Mouse (Mus musculus) lung, embryonic 15.5 days (tissue): ENCODE measurements around the gene Otogl. TPM values are rescaled to one million over a fixed set of nuclear protein-coding genes. Genes with fewer than 3 reads are reported as not detected.
A peak's percentile ranks its signal among the peaks of the same experiment; 100 is the strongest.

Experiments
- ATAC-seq: fragments of 200-750 bp; cut with Nextera tagmentation; 2 replicates; pipeline ENCODE4 v1.8.0; 2017; ENCODE audit warnings: moderate number of reproducible peaks, borderline replicate concordance; ENCODE audit not compliant: low FRiP score, low TSS enrichment; ENCODE audit errors: extremely low read depth
- H3K27ac ChIP-seq: fragments of 300-500 bp; sonication (generic); 2 replicates; pipeline ENCODE4 v1.5.1; 2015; ENCODE audit warnings: moderate library complexity, mild to moderate bottlenecking, inconsistent platforms
- H3K27me3 ChIP-seq: fragments of 300-500 bp; sonication (generic); 2 replicates; pipeline ENCODE4 v1.6.1; 2015; ENCODE audit warnings: inconsistent platforms
- H3K36me3 ChIP-seq: fragments of 300-500 bp; sonication (generic); 2 replicates; pipeline ENCODE4 v1.6.1; 2015; ENCODE audit warnings: inconsistent platforms
- H3K4me1 ChIP-seq: fragments of 300-500 bp; sonication (generic); 2 replicates; pipeline ENCODE4 v1.6.1; 2015; ENCODE audit warnings: inconsistent platforms
- H3K4me2 ChIP-seq: fragments of 300-500 bp; sonication (generic); 2 replicates; pipeline ENCODE4 v1.6.1; 2015; ENCODE audit warnings: inconsistent platforms, mild to moderate bottlenecking, moderate library complexity
- H3K4me3 ChIP-seq: fragments of 300-500 bp; sonication (generic); 2 replicates; pipeline ENCODE4 v1.5.1; 2015; ENCODE audit warnings: mild to moderate bottlenecking, inconsistent platforms
- H3K9ac ChIP-seq: fragments of 300-500 bp; sonication (generic); 2 replicates; pipeline ENCODE4 v1.6.1; 2015; ENCODE audit warnings: inconsistent platforms
- H3K9me3 ChIP-seq: fragments of 300-500 bp; sonication (generic); 2 replicates; pipeline ENCODE4 v1.6.1; 2016; ENCODE audit warnings: inconsistent platforms
- WGBS: fragments of 180-500 bp; shearing (Covaris S2); methylation state at CpG from one replicate; pipeline ENCODE4 v1.1.7; 2015; 5-methylcytosine and 5-hydroxymethylcytosine counted together
- polyA plus RNA-seq: library from polyadenylated mRNA; unstranded; fragments of >200 nt; fragmentation: Nextera tagmentation; extraction: Ambion mirVana; gene quantifications from 2 replicates; pipeline ENCODE4 v1.2.1, GENCODE M21; 2015

Gene Otogl
- polyA plus RNA-seq, 1 experiment from 2014 or later, result 0.06 TPM

DNA sequence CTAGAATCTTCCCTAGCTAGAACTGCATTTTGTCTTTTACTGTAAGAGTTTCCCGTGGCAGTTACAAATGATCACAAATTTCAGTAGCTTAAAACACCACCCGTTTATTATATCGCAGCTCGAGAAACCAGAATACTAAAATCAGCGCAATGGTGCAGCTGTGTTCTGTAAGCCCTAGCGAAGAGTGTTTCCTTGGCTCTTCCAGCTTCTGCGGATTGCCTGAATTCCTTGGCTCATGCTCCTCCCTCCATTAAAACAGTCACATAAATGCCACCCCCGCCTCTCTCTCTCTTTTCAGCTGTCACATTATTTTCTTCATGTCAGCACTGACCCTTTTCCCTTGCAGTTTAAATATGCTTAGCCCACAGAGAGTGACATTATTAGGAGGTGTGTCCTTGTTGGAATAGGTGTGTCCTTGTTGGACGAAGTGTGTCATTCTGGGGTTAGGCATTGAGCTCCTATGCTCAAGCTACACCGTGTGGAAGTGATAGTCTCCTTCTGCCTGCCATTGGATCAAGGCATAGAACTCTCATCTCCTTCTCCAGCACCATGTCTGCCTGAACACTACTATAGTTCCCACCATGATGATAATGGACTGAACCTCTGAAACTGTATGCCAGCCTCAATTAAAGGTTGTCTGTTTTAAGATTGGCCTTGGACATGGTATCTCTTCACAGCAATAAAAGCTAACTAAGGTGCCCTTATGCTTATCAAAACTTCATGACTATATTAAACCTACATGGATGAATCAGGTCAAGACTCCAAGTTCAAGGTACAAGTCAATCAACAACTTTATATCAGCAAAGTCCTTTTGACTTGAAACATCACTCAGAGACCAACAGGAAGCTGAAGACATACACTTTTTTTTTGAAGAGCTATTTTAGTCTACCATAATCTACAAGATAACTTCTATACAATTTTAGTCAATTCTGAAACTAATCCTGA lies 116.8 kb downstream of the Otogl start:
- peak; percentile 77 for ATAC-seq

DNA sequence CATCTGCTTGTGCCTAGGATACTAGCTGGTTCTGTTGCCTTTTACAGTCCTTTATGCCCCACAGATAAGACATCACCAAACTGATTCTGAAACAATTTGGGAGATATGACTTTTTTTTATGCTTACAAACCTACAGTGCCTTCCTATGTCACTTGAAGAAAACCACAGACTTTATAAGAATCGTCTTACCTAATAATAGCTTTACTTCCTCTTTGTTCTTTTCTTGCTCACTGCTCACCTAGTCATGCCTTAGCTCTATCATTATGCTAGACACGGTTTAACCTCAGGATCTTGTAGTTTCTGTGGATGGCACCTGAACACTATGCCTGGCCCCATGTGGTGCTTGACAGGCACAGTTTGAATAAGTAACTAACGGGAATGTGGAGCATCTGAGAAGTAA lies 119.4 kb downstream of the Otogl start:
- Histone ChIP-seq H3K27ac (no peak overlapping the region), H3K4me2 (no peak overlapping the region), H3K9ac (no peak overlapping the region), H3K4me1 (no peaks in the 10 kb centered on the region), H3K9me3 (no peaks in the 10 kb centered on the region), H3K36me3 (no peaks in the 10 kb centered on the region), H3K27me3 (no peaks in the 10 kb centered on the region), H3K4me3 (no peak overlapping the region)
- no peak for ATAC-seq
- WGBS, result 79% methylated on average over 3 of the region's 3 CpGs

More for the DNA sequence above, 116.8 kb downstream of the Otogl start:
- H3K4me1 ChIP-seq, result no peaks in the 10 kb centered on the region
- 38% methylated on average over 10 of the region's 10 CpGs for WGBS
- H3K9me3 ChIP-seq, result no peaks in the 10 kb centered on the region
- no peaks in the 10 kb centered on the region for H3K27me3 ChIP-seq
- H3K9ac ChIP-seq, result no peak overlapping the region
- no peak overlapping the region for H3K27ac ChIP-seq
- H3K4me2 ChIP-seq, result no peak overlapping the region
- no peaks in the 10 kb centered on the region for H3K36me3 ChIP-seq
- H3K4me3 ChIP-seq, result no peak overlapping the region

DNA sequence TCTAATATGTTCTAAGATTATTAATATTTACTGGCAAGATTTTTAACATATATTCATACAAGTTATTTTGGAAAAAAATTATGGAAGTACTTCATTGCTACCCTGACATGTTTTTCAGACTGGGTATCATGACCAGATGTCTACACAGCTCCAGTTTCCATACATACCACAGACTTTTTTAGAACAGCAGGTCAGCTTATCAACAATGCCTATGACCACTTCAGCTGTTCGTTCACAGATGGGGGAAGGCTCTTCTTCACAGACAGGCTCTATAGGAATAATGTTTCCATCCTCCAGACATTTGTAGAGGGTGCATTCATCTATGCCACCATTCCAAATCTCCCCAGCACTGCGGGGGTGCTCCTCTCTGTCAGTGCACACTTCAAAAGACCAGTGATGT lies 132.4 kb downstream of the Otogl start:
- no peak for ATAC-seq
- no peak overlapping the region for H3K27ac ChIP-seq
- H3K4me2 ChIP-seq, result no peak overlapping the region
- H3K4me1 ChIP-seq, result no peaks in the 10 kb centered on the region
- no peaks in the 10 kb centered on the region for H3K27me3 ChIP-seq
- no peak overlapping the region for H3K4me3 ChIP-seq
- H3K9me3 ChIP-seq, result no peaks in the 10 kb centered on the region
- no peaks in the 10 kb centered on the region for H3K36me3 ChIP-seq
- H3K9ac ChIP-seq, result no peak overlapping the region
- 73% methylated on average over 2 of the region's 2 CpGs for WGBS

DNA sequence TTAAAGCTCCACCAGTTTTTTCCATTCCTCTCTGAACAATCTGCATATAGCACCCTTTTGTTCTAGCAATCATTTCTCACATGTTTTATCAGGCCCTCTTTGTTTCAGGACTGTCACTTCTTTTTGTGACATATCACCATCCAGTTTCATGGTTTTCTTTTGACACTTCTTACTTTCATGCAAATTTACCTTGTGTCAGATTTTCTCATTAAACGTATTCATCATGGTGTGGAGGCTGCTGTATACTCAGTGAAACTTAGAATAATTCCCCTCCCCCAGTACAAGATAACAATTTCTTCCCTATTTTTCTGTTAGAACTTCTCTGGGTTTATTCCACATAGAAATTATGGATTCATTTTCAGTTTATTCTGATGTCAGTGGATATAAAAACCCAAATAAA lies 152.3 kb downstream of the Otogl start:
- Histone ChIP-seq H3K27me3 (no peaks in the 10 kb centered on the region), H3K9me3 (no peaks in the 10 kb centered on the region), H3K9ac (no peak overlapping the region), H3K4me3 (no peak overlapping the region), H3K27ac (no peak overlapping the region), H3K36me3 (no peaks in the 10 kb centered on the region), H3K4me1 (no peaks in the 10 kb centered on the region), H3K4me2 (no peak overlapping the region)
- 79% methylated on average over 1 of the region's 1 CpGs for WGBS
- ATAC-seq, result no peak

DNA sequence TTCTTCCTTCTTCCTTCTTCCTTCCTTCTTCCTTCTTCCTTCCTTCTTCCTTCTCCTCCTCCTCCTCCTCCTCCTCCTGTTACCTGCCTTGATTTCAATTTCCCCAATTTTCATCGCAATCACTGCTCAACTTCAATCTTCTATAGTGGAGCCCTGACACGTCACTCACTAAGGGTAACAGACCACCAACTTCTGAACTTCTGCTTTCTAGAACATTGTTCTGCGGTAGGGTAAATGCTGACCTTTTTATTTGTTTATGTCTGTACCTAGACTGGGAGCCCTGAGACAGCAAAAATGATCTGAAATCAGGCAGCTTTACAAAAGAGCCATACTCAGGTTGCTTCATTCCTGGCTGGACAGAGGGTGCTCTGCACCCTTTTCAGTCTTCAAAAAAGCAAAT lies 158.5 kb downstream of the Otogl start:
- peaks cover 8% of the 10 kb centered on the region; the same call in 1 of the 2 replicates for H3K4me1 ChIP-seq
- ATAC-seq, result no peak
- WGBS, result 83% methylated on average over 3 of the region's 3 CpGs
- no peak overlapping the region for H3K27ac ChIP-seq
- no peaks in the 10 kb centered on the region for H3K9me3 ChIP-seq
- no peak overlapping the region for H3K9ac ChIP-seq
- no peak overlapping the region for H3K4me2 ChIP-seq
- no peaks in the 10 kb centered on the region for H3K27me3 ChIP-seq
- no peak overlapping the region for H3K4me3 ChIP-seq
- H3K36me3 ChIP-seq, result no peaks in the 10 kb centered on the region

DNA sequence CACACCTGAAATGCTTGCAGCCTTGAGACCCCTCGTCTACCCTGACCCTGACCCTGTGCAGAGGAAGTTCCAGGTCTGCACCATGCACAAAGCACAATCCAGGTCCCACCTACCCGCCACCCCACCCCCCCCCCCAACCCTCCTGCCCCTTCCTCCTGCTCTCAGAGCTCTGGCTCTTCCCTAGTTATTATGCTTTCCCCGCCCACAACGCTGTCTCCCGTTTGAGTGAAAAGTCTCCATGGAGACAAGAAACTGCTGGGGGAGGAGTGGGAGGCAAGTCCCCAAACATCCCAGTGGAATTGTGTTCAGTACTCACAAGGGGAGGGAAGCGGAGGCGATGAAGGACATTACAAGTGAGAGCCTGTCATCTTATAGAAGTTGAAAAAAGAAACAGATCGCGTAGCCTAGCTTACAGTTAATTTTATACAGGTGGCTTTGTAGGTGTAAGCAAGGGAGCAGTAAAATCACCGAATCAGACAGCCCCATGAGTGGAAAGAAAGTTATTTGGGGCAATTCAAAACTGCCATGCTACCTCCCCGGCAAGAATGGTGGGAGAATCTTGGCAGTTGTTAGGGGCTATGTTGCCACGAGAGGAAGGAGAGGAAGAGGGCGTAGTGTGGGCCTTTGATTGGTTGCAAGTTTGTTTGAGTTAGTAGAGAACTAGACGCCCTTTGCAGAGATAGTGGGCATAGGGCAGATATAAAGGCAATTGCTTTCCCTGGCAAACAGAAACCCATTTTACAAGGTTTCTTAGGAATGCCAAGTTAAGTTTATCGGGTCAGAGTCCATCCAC lies 159.4 kb downstream of the Otogl start:
- Histone ChIP-seq H3K36me3 (no peaks in the 10 kb centered on the region), H3K27me3 (no peaks in the 10 kb centered on the region), H3K4me1 (peaks cover 8% of the 10 kb centered on the region; the same call in 1 of the 2 replicates), H3K4me3 (peak overlapping the region; percentile 12; the same call in 1 of the 2 replicates), H3K27ac (no peak overlapping the region), H3K9me3 (no peaks in the 10 kb centered on the region), H3K4me2 (peak overlapping the region; percentile 45), H3K9ac (no peak overlapping the region)
- WGBS, result 27% methylated on average over 15 of the region's 15 CpGs
- ATAC-seq, result peak; percentile 79

DNA sequence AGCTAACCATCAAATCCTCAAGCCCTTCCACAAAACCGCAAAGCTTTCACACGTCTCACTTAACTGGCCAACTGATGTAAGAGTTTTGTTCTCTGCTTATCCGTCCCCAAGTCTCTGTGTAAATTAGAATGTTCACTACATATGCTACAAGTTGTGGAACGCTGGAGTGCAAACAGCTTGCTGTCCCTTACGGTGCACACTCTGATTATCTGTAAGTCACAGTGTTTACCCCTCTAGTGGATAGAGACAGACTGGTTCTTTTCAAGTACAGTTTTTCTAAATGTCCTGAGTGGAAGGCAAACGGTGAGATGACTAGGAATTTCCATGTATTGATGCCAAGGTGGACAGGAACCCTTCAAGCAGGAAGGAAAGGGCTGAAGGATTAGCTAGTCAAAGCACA lies 160.0 kb downstream of the Otogl start:
- Histone ChIP-seq H3K27ac (no peak overlapping the region), H3K4me1 (peaks cover 9% of the 10 kb centered on the region), H3K9ac (no peak overlapping the region), H3K9me3 (no peaks in the 10 kb centered on the region), H3K4me2 (peak overlapping the region; percentile 45), H3K36me3 (no peaks in the 10 kb centered on the region), H3K27me3 (no peaks in the 10 kb centered on the region), H3K4me3 (peak overlapping the region; percentile 12; the same call in 1 of the 2 replicates)
- no peak for ATAC-seq
- WGBS, result 19% methylated on average over 6 of the region's 6 CpGs

DNA sequence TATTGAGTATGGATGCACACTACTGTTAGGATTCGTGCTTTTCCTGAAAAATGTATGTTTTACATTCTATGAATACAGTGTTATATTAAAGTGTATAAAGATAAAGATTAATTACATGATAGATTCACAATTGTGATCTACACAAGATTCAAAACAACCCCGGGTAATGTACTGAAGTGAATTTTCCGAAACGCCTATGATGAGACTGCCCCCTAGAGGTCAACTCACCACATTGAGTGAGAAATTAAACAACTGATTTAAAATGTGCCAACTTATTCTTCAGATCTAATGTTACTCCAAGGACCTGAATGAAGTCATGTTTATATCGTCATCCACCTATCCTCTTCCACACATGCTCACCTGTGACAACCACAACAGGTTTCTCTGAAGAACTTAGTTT lies 164.4 kb downstream of the Otogl start:
- H3K27me3 ChIP-seq, result no peaks in the 10 kb centered on the region
- no peak overlapping the region for H3K27ac ChIP-seq
- no peaks in the 10 kb centered on the region for H3K9me3 ChIP-seq
- H3K4me1 ChIP-seq, result peaks cover 10% of the 10 kb centered on the region
- no peak overlapping the region for H3K4me2 ChIP-seq
- H3K9ac ChIP-seq, result no peak overlapping the region
- ATAC-seq, result no peak
- no peak overlapping the region for H3K4me3 ChIP-seq
- no peaks in the 10 kb centered on the region for H3K36me3 ChIP-seq
- WGBS, result 18% methylated on average over 5 of the region's 5 CpGs

DNA sequence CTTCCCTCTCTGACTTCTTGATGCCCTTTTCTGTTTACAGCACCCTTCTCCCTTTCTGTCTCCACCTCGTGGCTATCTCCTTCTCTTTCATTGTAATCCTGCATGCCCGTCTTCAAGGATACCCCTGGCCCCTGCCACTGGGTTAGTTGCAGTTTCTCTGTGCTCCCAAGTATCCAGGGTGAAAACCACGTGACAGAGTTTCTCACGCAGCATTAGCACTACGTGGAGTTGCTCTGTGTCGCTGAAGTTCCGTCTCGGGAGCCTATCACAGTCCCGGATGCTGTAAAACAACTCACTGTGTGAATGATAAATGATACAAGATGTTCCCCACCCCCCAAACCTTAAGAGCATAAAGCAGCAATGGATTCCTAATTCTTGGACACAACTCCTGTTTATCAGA lies 165.2 kb downstream of the Otogl start:
- Histone ChIP-seq H3K4me1 (peaks cover 5% of the 10 kb centered on the region; the same call in 1 of the 2 replicates), H3K27ac (no peak overlapping the region), H3K9ac (no peak overlapping the region), H3K4me2 (peak overlapping the region; percentile 34), H3K36me3 (no peaks in the 10 kb centered on the region), H3K9me3 (no peaks in the 10 kb centered on the region), H3K27me3 (no peaks in the 10 kb centered on the region), H3K4me3 (no peak overlapping the region)
- no peak for ATAC-seq
- 10% methylated on average over 9 of the region's 9 CpGs for WGBS

DNA sequence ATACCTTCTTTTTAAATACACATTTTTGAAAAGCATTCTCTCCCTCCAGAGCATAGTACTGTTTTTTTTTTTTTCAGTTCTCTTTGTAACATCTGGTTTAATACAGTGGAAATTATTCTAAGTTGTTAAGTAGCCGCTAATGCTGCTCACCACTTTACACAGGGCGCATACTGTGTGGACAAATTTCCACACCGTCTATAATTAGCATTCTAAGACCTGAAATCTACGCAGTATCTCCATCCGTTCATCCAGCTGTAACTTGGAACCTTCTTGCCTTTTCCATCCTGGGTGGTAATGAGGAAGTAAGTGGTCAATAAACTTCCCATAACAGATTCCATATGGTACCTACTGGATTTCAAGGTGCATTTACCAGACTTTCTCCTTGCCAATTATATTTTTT lies 172.1 kb downstream of the Otogl start:
- no peak overlapping the region for H3K9ac ChIP-seq
- no peaks in the 10 kb centered on the region for H3K9me3 ChIP-seq
- no peak overlapping the region for H3K4me3 ChIP-seq
- H3K36me3 ChIP-seq, result no peaks in the 10 kb centered on the region
- H3K4me1 ChIP-seq, result no peaks in the 10 kb centered on the region
- WGBS, result 81% methylated on average over 5 of the region's 5 CpGs
- H3K27ac ChIP-seq, result no peak overlapping the region
- no peak for ATAC-seq
- no peaks in the 10 kb centered on the region for H3K27me3 ChIP-seq
- no peak overlapping the region for H3K4me2 ChIP-seq

DNA sequence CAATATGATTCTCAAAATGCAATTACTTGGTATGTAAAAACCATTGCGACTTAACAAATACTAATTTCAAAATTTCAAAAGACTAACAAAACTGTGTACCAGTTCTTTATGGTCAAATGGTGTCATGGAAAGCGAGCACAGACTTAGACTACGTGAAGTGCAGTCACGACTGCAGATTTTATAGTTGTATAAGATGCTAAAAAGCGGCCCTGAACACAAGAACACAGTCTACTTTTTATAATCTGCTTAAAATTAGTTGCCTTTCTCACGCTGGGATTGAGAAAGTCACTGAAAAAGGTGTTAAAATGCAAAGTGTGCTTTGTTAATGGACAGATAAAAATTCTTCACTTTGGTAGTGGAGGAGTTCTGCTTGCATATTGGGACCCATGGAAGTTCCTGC lies 174.2 kb downstream of the Otogl start:
- H3K4me2 ChIP-seq, result no peak overlapping the region
- H3K27ac ChIP-seq, result no peak overlapping the region
- WGBS, result 82% methylated on average over 6 of the region's 6 CpGs
- no peak overlapping the region for H3K4me3 ChIP-seq
- no peaks in the 10 kb centered on the region for H3K4me1 ChIP-seq
- H3K36me3 ChIP-seq, result no peaks in the 10 kb centered on the region
- no peak overlapping the region for H3K9ac ChIP-seq
- no peak for ATAC-seq
- H3K27me3 ChIP-seq, result no peaks in the 10 kb centered on the region
- no peaks in the 10 kb centered on the region for H3K9me3 ChIP-seq

DNA sequence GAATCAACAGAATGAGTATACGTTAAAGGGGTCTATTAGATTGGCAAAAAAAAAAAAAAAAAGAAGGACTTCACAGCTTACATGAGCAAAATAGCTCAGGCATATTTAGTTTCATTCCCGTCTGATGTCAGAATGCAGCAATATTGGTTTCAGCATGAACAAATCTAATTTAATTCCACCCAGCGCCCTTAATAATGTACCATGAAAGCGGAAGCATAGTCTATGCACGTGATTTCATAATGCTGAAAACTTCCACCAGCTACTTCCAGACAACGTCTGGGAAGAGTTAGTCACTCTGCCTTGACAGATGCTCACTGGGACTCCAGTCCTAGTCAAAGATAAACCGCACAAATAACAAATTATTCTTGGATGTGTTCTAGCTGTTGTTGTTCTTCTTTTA lies 176.5 kb downstream of the Otogl start:
- no peaks in the 10 kb centered on the region for H3K36me3 ChIP-seq
- H3K9ac ChIP-seq, result no peak overlapping the region
- no peak overlapping the region for H3K27ac ChIP-seq
- no peak overlapping the region for H3K4me3 ChIP-seq
- H3K27me3 ChIP-seq, result no peaks in the 10 kb centered on the region
- no peaks in the 10 kb centered on the region for H3K9me3 ChIP-seq
- no peak for ATAC-seq
- H3K4me2 ChIP-seq, result no peak overlapping the region
- 78% methylated on average over 7 of the region's 7 CpGs for WGBS
- H3K4me1 ChIP-seq, result no peaks in the 10 kb centered on the region
